Mouse (Mus musculus): Measurements from ENCODE around the gene Guca2b.

The Guca2b gene

GRCm38 (mm10) chr4:119658731-119659130, at the start of gene Guca2b:
Gene Guca2b, minus strand, starts transcription at chr4:119658954.
- peak; percentile 37 for DNase-seq

GRCm38 (mm10) chr4:119707751-119708150, 49.0 kb upstream of the Guca2b start:
- DNase-seq, result peak; percentile 20

GRCm38 (mm10) chr4:119707326-119707725, 48.6 kb upstream of the Guca2b start:
- no peak for DNase-seq

- no peak for DNase-seq
Observed at GRCm38 (mm10) chr4:119703965-119704364, 45.2 kb upstream of the Guca2b start.

GRCm38 (mm10) chr4:119701269-119701954, 42.7 kb upstream of the Guca2b start:
- DNase-seq, result no peak

- no peak for DNase-seq
Observed at GRCm38 (mm10) chr4:119698339-119698738, 39.6 kb upstream of the Guca2b start.

- no peak for DNase-seq
Observed at GRCm38 (mm10) chr4:119685746-119686145, 27.0 kb upstream of the Guca2b start.

GRCm38 (mm10) chr4:119682596-119682995, 23.8 kb upstream of the Guca2b start:
- no peak for DNase-seq

- DNase-seq, result no peak
Observed at GRCm38 (mm10) chr4:119672685-119673084, 13.9 kb upstream of the Guca2b start.

- DNase-seq, result no peak
Observed at GRCm38 (mm10) chr4:119671164-119671563, 12.4 kb upstream of the Guca2b start.

- no peak for DNase-seq
Observed at GRCm38 (mm10) chr4:119670736-119671135, 12.0 kb upstream of the Guca2b start.

- DNase-seq, result no peak
Observed at GRCm38 (mm10) chr4:119670210-119670555, 11.4 kb upstream of the Guca2b start.

GRCm38 (mm10) chr4:119669356-119670209, 10.8 kb upstream of the Guca2b start:
- DNase-seq, result no peak

GRCm38 (mm10) chr4:119668596-119668995, 9.8 kb upstream of the Guca2b start:
- no peak for DNase-seq

GRCm38 (mm10) chr4:119668185-119668584, 9.4 kb upstream of the Guca2b start:
- DNase-seq, result no peak

GRCm38 (mm10) chr4:119667454-119667853, 8.7 kb upstream of the Guca2b start:
- DNase-seq, result peak; percentile 18

- peak; percentile 32 for DNase-seq
Observed at GRCm38 (mm10) chr4:119666116-119666515, 7.4 kb upstream of the Guca2b start.

GRCm38 (mm10) chr4:119665166-119665565, 6.4 kb upstream of the Guca2b start:
- no peak for DNase-seq

- DNase-seq, result no peak
Observed at GRCm38 (mm10) chr4:119663409-119664095, 4.8 kb upstream of the Guca2b start.

- no peak for DNase-seq
Observed at GRCm38 (mm10) chr4:119662976-119663375, 4.2 kb upstream of the Guca2b start.

GRCm38 (mm10) chr4:119662151-119662550, 3.4 kb upstream of the Guca2b start:
- DNase-seq, result no peak

- no peak for DNase-seq
Observed at GRCm38 (mm10) chr4:119660007-119660406, 1.3 kb upstream of the Guca2b start.

- peak; percentile 39 for DNase-seq
Observed at GRCm38 (mm10) chr4:119658246-119658645, 508 bp downstream of the Guca2b start.

GRCm38 (mm10) chr4:119657011-119657410, 1.7 kb downstream of the Guca2b start:
- DNase-seq, result no peak
